Mouse (Mus musculus) stomach, embryonic 14.5 days (tissue): ENCODE results near the gene Tacr2. TPM values are rescaled to one million over a fixed set of nuclear protein-coding genes. Genes with fewer than 3 reads are reported as not detected.
A peak's percentile ranks its signal among the peaks of the same experiment; 100 is the strongest.

Experiments used
- ATAC-seq: fragments of 200-750 bp; cut with Nextera tagmentation; 2 replicates; pipeline ENCODE4 v1.8.0; 2017; ENCODE audit warnings: low read depth, moderate TSS enrichment; ENCODE audit not compliant: insufficient number of reproducible peaks, insufficient read depth, low FRiP score
- H3K27ac ChIP-seq: fragments of 300-500 bp; sonication (generic); 2 replicates; pipeline ENCODE4 v1.5.1; 2014; ENCODE audit warnings: mild to moderate bottlenecking, low read length, moderate library complexity, mixed read lengths
- H3K27me3 ChIP-seq: fragments of 300-500 bp; sonication (generic); 2 replicates; pipeline ENCODE4 v1.6.1; 2014; ENCODE audit warnings: low read length, control low read depth, mixed read lengths; ENCODE audit not compliant: control insufficient read depth, insufficient read depth
- H3K36me3 ChIP-seq: fragments of 300-500 bp; sonication (generic); 2 replicates; pipeline ENCODE4 v1.6.1; 2014; ENCODE audit warnings: mild to moderate bottlenecking, control low read depth, low read length, moderate library complexity, mixed read lengths; ENCODE audit not compliant: control insufficient read depth, insufficient read depth
- H3K4me1 ChIP-seq: fragments of 300-500 bp; sonication (generic); 2 replicates; pipeline ENCODE4 v1.6.1; 2014; ENCODE audit warnings: low read length, control low read depth, mixed read lengths; ENCODE audit not compliant: control insufficient read depth, insufficient read depth
- H3K4me2 ChIP-seq: fragments of 300-500 bp; sonication (generic); replicated peaks from 2 replicates; pipeline ENCODE4 v1.6.1; 2014; ENCODE audit warnings: low read depth, low read length, control low read depth
- H3K4me3 ChIP-seq: fragments of 300-500 bp; sonication (generic); 2 replicates; pipeline ENCODE4 v1.5.1; 2014; ENCODE audit warnings: low read depth, low read length, control low read depth
- H3K9ac ChIP-seq: fragments of 300-500 bp; sonication (generic); replicated peaks from 2 replicates; pipeline ENCODE4 v1.6.1; 2014; ENCODE audit warnings: low read depth, mild to moderate bottlenecking, control low read depth, low read length, moderate library complexity, mixed read lengths
- H3K9me3 ChIP-seq: fragments of 300-500 bp; sonication (generic); 2 replicates; pipeline ENCODE4 v1.6.1; 2016; ENCODE audit warnings: low read depth, low read length, control low read depth; ENCODE audit not compliant: control insufficient read depth
- WGBS: fragments of 180-500 bp; shearing (Covaris S2); extraction: QIAGEN DNeasy Blood & Tissue Kit; methylation state at CpG from one replicate; pipeline ENCODE4 v1.1.7; 2014; 5-methylcytosine and 5-hydroxymethylcytosine counted together
- polyA plus RNA-seq: library from polyadenylated mRNA; unstranded; fragments of >200 nt; fragmentation: Nextera tagmentation; extraction: Ambion mirVana; gene quantifications from 2 replicates; pipeline ENCODE4 v1.2.1, GENCODE M21; 2014

Gene Tacr2
- polyA plus RNA-seq, 1 experiment from 2014 or later, result 0.14 TPM

DNA sequence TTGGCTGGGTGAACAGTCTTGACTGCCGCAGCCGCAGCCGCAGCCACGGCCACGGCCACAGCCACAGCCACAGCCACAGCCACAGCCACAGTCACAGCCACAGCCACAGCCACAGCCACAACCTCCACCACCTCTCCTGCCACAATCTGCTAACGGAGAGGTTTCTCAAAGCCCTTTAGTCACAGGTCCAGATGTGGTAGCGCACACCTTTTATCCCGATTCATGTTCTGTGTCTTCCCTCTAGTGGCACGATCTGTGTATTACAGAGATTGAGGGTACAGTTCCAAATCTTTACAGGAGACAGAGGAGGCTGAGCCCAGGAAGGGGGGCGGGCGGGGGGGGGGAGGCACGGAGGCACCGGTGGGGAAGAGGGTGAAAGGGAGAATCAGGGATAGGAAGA is 9.3 kb upstream of the Tacr2 start:
- H3K4me3 ChIP-seq, result no peak overlapping the region
- H3K4me2 ChIP-seq, result no peak overlapping the region
- no peaks in the 10 kb centered on the region for H3K9me3 ChIP-seq
- no peak overlapping the region for H3K9ac ChIP-seq
- H3K27me3 ChIP-seq, result no peaks in the 10 kb centered on the region
- H3K27ac ChIP-seq, result no peak overlapping the region
- no peaks in the 10 kb centered on the region for H3K36me3 ChIP-seq
- H3K4me1 ChIP-seq, result peaks cover 7% of the 10 kb centered on the region; the same call in 1 of the 2 replicates
- WGBS, result 46% methylated on average over 13 of the region's 13 CpGs
- ATAC-seq, result 0 out of 2 replicates have a peak, but pooled peaks have one; percentile 33

DNA sequence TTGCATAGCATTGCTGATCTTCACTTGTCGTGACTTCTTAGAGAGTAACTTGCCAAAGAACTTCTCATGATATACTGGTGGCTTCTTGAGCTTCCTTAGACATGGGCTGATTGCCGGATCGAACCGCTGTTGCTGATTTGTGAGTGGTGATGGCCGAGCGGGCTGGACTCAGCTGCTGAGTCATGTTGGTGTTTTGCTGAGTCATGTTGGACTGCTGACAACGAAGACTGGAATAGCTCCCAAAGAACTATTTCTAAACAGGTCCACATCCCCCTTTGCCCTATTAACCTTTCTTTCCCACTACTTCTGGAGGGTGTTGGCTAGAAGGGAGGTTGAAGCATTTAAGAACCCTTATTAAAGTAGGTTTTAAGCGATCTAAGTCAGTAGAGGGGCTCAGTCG is 8.2 kb upstream of the Tacr2 start:
- H3K36me3 ChIP-seq, result no peaks in the 10 kb centered on the region
- no peaks in the 10 kb centered on the region for H3K9me3 ChIP-seq
- no peak for ATAC-seq
- H3K27ac ChIP-seq, result no peak overlapping the region
- no peak overlapping the region for H3K4me2 ChIP-seq
- peaks cover 13% of the 10 kb centered on the region; the same call in 1 of the 2 replicates for H3K4me1 ChIP-seq
- WGBS, result 90% methylated on average over 9 of the region's 9 CpGs
- no peak overlapping the region for H3K4me3 ChIP-seq
- H3K27me3 ChIP-seq, result no peaks in the 10 kb centered on the region
- no peak overlapping the region for H3K9ac ChIP-seq

DNA sequence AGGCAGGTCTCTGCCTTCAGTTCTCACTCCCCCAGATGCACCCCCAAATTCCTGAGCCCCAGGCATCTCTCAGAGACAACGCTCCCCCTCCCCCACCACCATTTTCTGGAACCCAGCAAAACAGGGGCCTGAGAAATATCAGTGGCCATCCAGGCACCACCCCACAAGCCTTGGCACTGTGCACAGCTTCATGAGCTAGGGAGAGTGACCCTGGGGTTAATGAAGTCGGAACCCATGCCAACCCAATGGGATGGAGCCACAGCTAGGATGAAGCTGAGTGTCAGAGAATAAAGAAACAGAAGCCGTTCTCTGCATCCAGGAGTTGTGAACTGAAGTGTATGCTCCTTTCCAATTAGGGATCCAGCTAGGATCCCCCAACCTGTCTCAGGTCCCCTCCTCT is 5.1 kb upstream of the Tacr2 start:
- Histone ChIP-seq H3K4me2 (no peak overlapping the region), H3K4me3 (no peak overlapping the region), H3K36me3 (no peaks in the 10 kb centered on the region), H3K9me3 (no peaks in the 10 kb centered on the region), H3K9ac (no peak overlapping the region), H3K27me3 (no peaks in the 10 kb centered on the region), H3K27ac (peak overlapping the region; percentile 69), H3K4me1 (peaks cover 13% of the 10 kb centered on the region; the same call in 1 of the 2 replicates)
- WGBS, result 63% methylated on average over 3 of the region's 3 CpGs
- ATAC-seq, result no peak

DNA sequence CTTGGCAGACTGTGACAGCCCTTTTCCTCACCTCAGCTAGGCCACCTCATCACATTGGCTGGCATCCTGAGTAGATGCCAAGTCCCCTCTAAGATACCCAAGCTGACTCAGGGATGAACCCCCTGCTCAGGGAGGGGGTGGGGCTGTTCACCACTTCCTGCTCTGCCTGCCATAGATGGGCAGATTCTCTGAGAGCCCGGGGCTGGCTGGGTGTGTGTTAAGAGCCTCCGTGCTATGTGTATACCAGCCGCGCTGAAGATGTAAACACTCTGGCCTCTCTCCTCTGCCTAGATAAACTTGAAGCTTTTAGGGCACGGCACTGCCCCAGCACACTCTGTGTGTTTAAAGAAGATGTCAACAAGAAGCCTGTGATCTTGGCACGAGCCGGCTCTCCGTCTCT is 4.4 kb upstream of the Tacr2 start:
- 7% methylated on average over 8 of the region's 8 CpGs for WGBS
- Histone ChIP-seq H3K4me3 (no peak overlapping the region), H3K9ac (no peak overlapping the region), H3K36me3 (no peaks in the 10 kb centered on the region), H3K9me3 (no peaks in the 10 kb centered on the region), H3K27ac (peak overlapping the region; percentile 69), H3K4me1 (peaks cover 13% of the 10 kb centered on the region; the same call in 1 of the 2 replicates), H3K27me3 (no peaks in the 10 kb centered on the region), H3K4me2 (no peak overlapping the region)
- ATAC-seq, result peak; percentile 68; the same call in 1 of the 2 replicates

DNA sequence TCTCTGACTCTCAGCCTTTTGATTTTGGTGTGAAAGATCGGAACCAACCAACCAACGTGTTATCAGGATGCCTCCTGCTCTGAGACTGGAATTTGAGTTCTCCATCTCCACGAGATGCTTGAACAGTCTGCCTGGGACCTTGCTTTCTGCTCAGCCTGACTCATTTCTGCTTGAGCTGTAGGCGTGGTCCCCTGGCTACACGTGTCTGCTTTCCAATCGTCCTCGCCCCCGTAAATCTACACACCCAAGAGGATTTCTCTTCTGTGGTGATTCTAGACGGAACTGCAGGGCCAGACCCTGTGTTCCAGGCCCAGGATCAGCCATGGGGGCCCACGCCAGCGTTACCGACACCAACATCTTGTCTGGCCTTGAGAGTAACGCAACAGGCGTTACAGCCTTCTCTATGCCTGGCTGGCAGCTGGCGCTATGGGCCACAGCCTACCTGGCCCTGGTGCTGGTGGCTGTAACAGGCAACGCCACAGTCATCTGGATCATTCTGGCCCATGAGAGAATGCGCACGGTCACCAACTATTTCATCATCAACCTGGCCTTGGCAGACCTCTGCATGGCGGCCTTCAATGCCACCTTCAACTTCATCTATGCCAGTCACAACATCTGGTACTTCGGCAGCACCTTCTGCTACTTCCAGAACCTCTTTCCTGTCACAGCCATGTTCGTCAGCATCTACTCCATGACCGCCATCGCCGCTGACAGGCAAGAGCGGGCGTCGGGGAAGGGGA is 428 bp downstream of the Tacr2 start:
- H3K27me3 ChIP-seq, result no peaks in the 10 kb centered on the region
- H3K27ac ChIP-seq, result no peak overlapping the region
- no peak overlapping the region for H3K4me2 ChIP-seq
- no peak overlapping the region for H3K4me3 ChIP-seq
- H3K4me1 ChIP-seq, result peaks cover 8% of the 10 kb centered on the region; the same call in 1 of the 2 replicates
- no peaks in the 10 kb centered on the region for H3K36me3 ChIP-seq
- no peaks in the 10 kb centered on the region for H3K9me3 ChIP-seq
- no peak overlapping the region for H3K9ac ChIP-seq
- 86% methylated on average over 27 of the region's 27 CpGs for WGBS
- no peak for ATAC-seq

DNA sequence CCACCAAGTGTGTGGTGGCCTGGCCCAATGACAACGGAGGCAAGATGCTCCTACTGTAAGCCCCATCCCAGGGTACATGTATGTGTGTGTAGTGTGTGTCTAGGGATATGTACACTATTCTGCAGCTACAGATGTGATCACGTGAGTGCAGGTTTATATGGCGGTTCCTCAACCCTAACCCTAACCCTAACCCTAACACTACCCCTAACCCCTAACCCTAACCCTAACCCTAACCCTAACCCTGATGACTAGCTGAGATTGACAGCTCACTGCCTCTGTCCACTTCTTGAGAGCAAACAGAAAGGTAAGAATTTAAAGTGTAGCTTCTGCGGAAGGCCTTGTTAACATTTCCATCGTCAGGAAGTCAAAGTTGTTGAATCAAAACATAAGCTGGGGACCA is 6.1 kb downstream of the Tacr2 start:
- Histone ChIP-seq H3K36me3 (no peaks in the 10 kb centered on the region), H3K27ac (no peak overlapping the region), H3K4me2 (no peak overlapping the region), H3K4me1 (no peaks in the 10 kb centered on the region), H3K4me3 (no peak overlapping the region), H3K9me3 (no peaks in the 10 kb centered on the region), H3K9ac (no peak overlapping the region), H3K27me3 (no peaks in the 10 kb centered on the region)
- ATAC-seq, result no peak
- WGBS, result 85% methylated on average over 5 of the region's 5 CpGs

DNA sequence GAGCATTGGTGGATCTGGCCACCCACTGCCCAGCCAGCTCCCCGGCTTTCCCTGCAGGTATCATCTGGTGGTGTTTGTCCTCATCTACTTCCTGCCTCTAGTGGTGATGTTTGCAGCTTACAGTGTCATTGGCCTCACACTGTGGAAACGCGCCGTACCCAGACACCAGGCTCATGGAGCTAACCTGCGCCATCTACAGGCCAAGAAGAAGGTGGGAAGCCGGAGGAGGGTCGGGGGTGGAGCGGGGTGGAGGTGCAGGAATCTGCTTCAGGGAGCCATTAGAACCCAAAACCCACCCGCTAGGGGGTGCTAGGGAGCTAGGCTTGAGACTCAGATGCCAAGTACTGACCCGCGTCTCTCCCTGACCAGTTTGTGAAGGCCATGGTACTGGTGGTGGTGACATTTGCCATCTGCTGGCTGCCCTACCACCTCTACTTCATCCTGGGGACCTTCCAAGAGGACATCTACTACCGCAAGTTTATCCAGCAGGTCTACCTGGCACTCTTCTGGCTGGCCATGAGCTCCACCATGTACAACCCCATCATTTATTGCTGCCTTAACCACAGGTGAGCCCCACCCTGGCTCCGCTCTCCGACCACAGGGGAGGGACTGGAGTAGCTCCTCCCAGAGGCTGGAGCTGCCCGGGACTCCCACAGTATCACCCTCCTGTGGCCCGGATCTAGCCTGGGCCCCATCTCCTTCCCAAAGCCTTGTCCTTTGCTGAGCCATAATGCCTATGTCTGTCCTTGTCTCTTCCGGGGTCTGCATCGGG is 9.1 kb downstream of the Tacr2 start:
- Histone ChIP-seq H3K9ac (no peak overlapping the region), H3K36me3 (no peaks in the 10 kb centered on the region), H3K4me3 (no peak overlapping the region), H3K4me2 (no peak overlapping the region), H3K4me1 (no peaks in the 10 kb centered on the region), H3K9me3 (no peaks in the 10 kb centered on the region), H3K27me3 (no peaks in the 10 kb centered on the region), H3K27ac (no peak overlapping the region)
- WGBS, result 21% methylated on average over 18 of the region's 18 CpGs
- ATAC-seq, result peak; percentile 55; the same call in 1 of the 2 replicates

DNA sequence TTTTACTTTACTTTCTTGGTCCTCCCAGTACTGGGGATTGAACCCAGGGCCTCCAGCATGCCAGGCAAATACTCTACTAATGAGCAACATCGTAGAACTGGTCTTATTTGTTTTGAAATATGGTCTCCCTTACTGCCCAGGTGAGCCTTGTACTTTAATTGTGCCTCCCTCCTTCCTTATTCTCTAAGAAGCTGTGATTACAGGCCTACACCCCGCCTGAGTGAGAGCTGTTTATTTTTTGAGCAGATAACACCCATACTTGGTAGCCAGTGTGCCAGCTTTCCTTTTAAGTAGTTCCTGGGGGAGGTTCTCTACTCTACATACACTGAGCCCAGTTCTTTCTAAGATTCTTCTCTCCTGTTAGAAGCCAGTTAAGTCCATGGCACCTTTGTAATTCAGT is 12.1 kb downstream of the Tacr2 start:
- Histone ChIP-seq H3K9ac (no peak overlapping the region), H3K4me1 (no peaks in the 10 kb centered on the region), H3K9me3 (no peaks in the 10 kb centered on the region), H3K27ac (no peak overlapping the region), H3K4me2 (no peak overlapping the region), H3K27me3 (no peaks in the 10 kb centered on the region), H3K4me3 (no peak overlapping the region), H3K36me3 (no peaks in the 10 kb centered on the region)
- WGBS, result 21% methylated on average over 2 of the region's 2 CpGs
- ATAC-seq, result no peak
